Mouse (Mus musculus): ENCODE results near the gene Plch2. TPM values are rescaled to one million over a fixed set of nuclear protein-coding genes. Genes with fewer than 3 reads are reported as not detected.

Gene Plch2
- polyA plus RNA-seq, 1 experiment from 2014 or later: 15.4 TPM

- TF ChIP-seq EP300 (optimal IDR thresholded peaks at IDR 0.05) (no peak), CTCF (IDR thresholded peaks at IDR 0.05; ENCODE audit: low read depth) (no peak)
- ATAC-seq (ENCODE audit: low FRiP score, low TSS enrichment): no peak
- H3K9ac ChIP-seq (ENCODE audit: low read length): no peak overlapping the region
- no peak overlapping the region for H3K4me2 ChIP-seq (replicated peaks; ENCODE audit: low read depth)
- 61% methylated on average over 7 of the region's 7 CpGs for WGBS
- H3K36me3 ChIP-seq (ENCODE audit: control insufficient read depth, insufficient read depth, low read length): no peaks in the 10 kb centered on the region
- DNase-seq (ENCODE audit: low spot score): no peak
- no peaks in the 10 kb centered on the region for H3K27me3 ChIP-seq (ENCODE audit: control insufficient read depth, insufficient read depth, low read length)
- H3K9me3 ChIP-seq (ENCODE audit: control insufficient read depth, low read length): no peaks in the 10 kb centered on the region
- H3K27ac ChIP-seq (replicated peaks): no peak overlapping the region
- peaks cover 4% of the 10 kb centered on the region; the same call in 1 of the 2 replicates for H3K4me1 ChIP-seq (replicated peaks; ENCODE audit: control insufficient read depth, insufficient read depth)
- no peak overlapping the region for H3K4me3 ChIP-seq (ENCODE audit: low read depth, low read length)
These were observed 34.2 kb downstream of the Plch2 start for GRCm38 (mm10) chr4:155022228-155022855.

- H3K4me3 ChIP-seq (ENCODE audit: low read depth, low read length): no peak overlapping the region
- no peaks in the 10 kb centered on the region for H3K27me3 ChIP-seq (ENCODE audit: control insufficient read depth, insufficient read depth, low read length)
- H3K4me2 ChIP-seq (replicated peaks; ENCODE audit: low read depth): no peak overlapping the region
- TF ChIP-seq EP300 (optimal IDR thresholded peaks at IDR 0.05): no peak
- TF ChIP-seq CTCF (IDR thresholded peaks at IDR 0.05; ENCODE audit: low read depth): no peak
- no peak for DNase-seq (ENCODE audit: low spot score)
- 53% methylated on average over 9 of the region's 9 CpGs for WGBS
- ATAC-seq (ENCODE audit: low FRiP score, low TSS enrichment): no peak
- H3K9ac ChIP-seq (ENCODE audit: low read length): no peak overlapping the region
- H3K36me3 ChIP-seq (ENCODE audit: control insufficient read depth, insufficient read depth, low read length): no peaks in the 10 kb centered on the region
- no peak overlapping the region for H3K27ac ChIP-seq (replicated peaks)
- H3K9me3 ChIP-seq (ENCODE audit: control insufficient read depth, low read length): no peaks in the 10 kb centered on the region
- H3K4me1 ChIP-seq (replicated peaks; ENCODE audit: control insufficient read depth, insufficient read depth): peaks cover 4% of the 10 kb centered on the region; the same call in 1 of the 2 replicates
These were observed 35.8 kb downstream of the Plch2 start for GRCm38 (mm10) chr4:155020813-155021212.

- DNase-seq (ENCODE audit: low spot score) (peak; percentile 26), ATAC-seq (ENCODE audit: low FRiP score, low TSS enrichment) (no peak)
- peaks cover 4% of the 10 kb centered on the region; the same call in 1 of the 2 replicates for H3K4me1 ChIP-seq (replicated peaks; ENCODE audit: control insufficient read depth, insufficient read depth)
- H3K9ac ChIP-seq (ENCODE audit: low read length): no peak overlapping the region
- H3K4me2 ChIP-seq (replicated peaks; ENCODE audit: low read depth): no peak overlapping the region
- H3K27ac ChIP-seq (replicated peaks): 0 out of 2 replicates have a peak overlapping the region, but pooled peaks have one; percentile 2
- H3K9me3 ChIP-seq (ENCODE audit: control insufficient read depth, low read length): no peaks in the 10 kb centered on the region
- TF ChIP-seq CTCF (IDR thresholded peaks at IDR 0.05; ENCODE audit: low read depth): no peak
- TF ChIP-seq EP300 (optimal IDR thresholded peaks at IDR 0.05): no peak
- H3K27me3 ChIP-seq (ENCODE audit: control insufficient read depth, insufficient read depth, low read length): no peaks in the 10 kb centered on the region
- H3K36me3 ChIP-seq (ENCODE audit: control insufficient read depth, insufficient read depth, low read length): no peaks in the 10 kb centered on the region
- 42% methylated on average over 1 of the region's 1 CpGs for whole genome bisulfite sequencing
- H3K4me3 ChIP-seq (ENCODE audit: low read depth, low read length): no peak overlapping the region
These were observed 36.4 kb downstream of the Plch2 start for GRCm38 (mm10) chr4:155020141-155020540.

GRCm38 (mm10) chr4:155019336-155019847 is 37.2 kb downstream of the Plch2 start:
- no peaks in the 10 kb centered on the region for H3K9me3 ChIP-seq (ENCODE audit: control insufficient read depth, low read length)
- H3K36me3 ChIP-seq (ENCODE audit: control insufficient read depth, insufficient read depth, low read length): no peaks in the 10 kb centered on the region
- H3K27me3 ChIP-seq (ENCODE audit: control insufficient read depth, insufficient read depth, low read length): no peaks in the 10 kb centered on the region
- H3K4me1 ChIP-seq (replicated peaks; ENCODE audit: control insufficient read depth, insufficient read depth): peaks cover 4% of the 10 kb centered on the region; the same call in 1 of the 2 replicates
- no peak overlapping the region for H3K9ac ChIP-seq (ENCODE audit: low read length)
- peak overlapping the region; percentile 42 for H3K4me2 ChIP-seq (replicated peaks; ENCODE audit: low read depth)
- H3K27ac ChIP-seq (replicated peaks): no peak overlapping the region
- no peak overlapping the region for H3K4me3 ChIP-seq (ENCODE audit: low read depth, low read length)
- ATAC-seq (ENCODE audit: low FRiP score, low TSS enrichment): peak; percentile 50; the same call in 1 of the 2 replicates
- TF ChIP-seq EP300 (optimal IDR thresholded peaks at IDR 0.05) (no peak), CTCF (IDR thresholded peaks at IDR 0.05; ENCODE audit: low read depth) (no peak)
- DNase-seq (ENCODE audit: low spot score): peak; percentile 73
- WGBS: 0% methylated on average over 10 of the region's 10 CpGs

- Histone ChIP-seq H3K9ac (ENCODE audit: low read length) (no peak overlapping the region), H3K27ac (replicated peaks) (no peak overlapping the region), H3K4me3 (ENCODE audit: low read depth, low read length) (no peak overlapping the region), H3K27me3 (ENCODE audit: control insufficient read depth, insufficient read depth, low read length) (no peaks in the 10 kb centered on the region), H3K36me3 (ENCODE audit: control insufficient read depth, insufficient read depth, low read length) (no peaks in the 10 kb centered on the region), H3K4me2 (replicated peaks; ENCODE audit: low read depth) (peak overlapping the region; percentile 42), H3K9me3 (ENCODE audit: control insufficient read depth, low read length) (no peaks in the 10 kb centered on the region), H3K4me1 (replicated peaks; ENCODE audit: control insufficient read depth, insufficient read depth) (peaks cover 4% of the 10 kb centered on the region; the same call in 1 of the 2 replicates)
- 9% methylated on average over 15 of the region's 15 CpGs for WGBS
- peak; percentile 47 for DNase-seq (ENCODE audit: low spot score)
- ATAC-seq (ENCODE audit: low FRiP score, low TSS enrichment): peak; percentile 10; the same call in 1 of the 2 replicates
- no peak for TF ChIP-seq EP300 (optimal IDR thresholded peaks at IDR 0.05)
- TF ChIP-seq CTCF (IDR thresholded peaks at IDR 0.05; ENCODE audit: low read depth): no peak
These were observed 37.8 kb downstream of the Plch2 start for GRCm38 (mm10) chr4:155018601-155019335.

Data from stomach, postnatal 0 days (tissue).